Mouse (Mus musculus) ES-E14 (cell line): ENCODE measurements around the gene Ube2i. TPM values are rescaled to one million over a fixed set of nuclear protein-coding genes. Genes with fewer than 3 reads are reported as not detected.

ENCODE experiments used
- DNase-seq: peaks from one replicate; pipeline ENCODE4 v3.0.0-alpha.2; 2013; ENCODE audit warnings: low read depth, low spot score
- H3K27ac ChIP-seq: 2 replicates; pipeline ENCODE4 v1.5.1; 2012; ENCODE audit warnings: low read depth, mild to moderate bottlenecking, low read length, moderate library complexity, mixed read lengths; ENCODE audit not compliant: poor library complexity, insufficient read depth, severe bottlenecking
- H3K36me3 ChIP-seq: 2 replicates; pipeline ENCODE4 v1.6.1; 2012; ENCODE audit warnings: mild to moderate bottlenecking, low read length, moderate library complexity, mixed read lengths; ENCODE audit not compliant: control insufficient read depth, poor library complexity, insufficient read depth, severe bottlenecking
- H3K4me1 ChIP-seq, 2 experiments: fragments of 150-350 bp in 1 of 2; sonication (generic) in 1 of 2; 2 replicates each; pipeline ENCODE4 v1.6.1; 2012; ENCODE audit warnings: low read length in 2 of 2, mild to moderate bottlenecking in 1 of 2, mixed read lengths in 1 of 2; ENCODE audit not compliant: control insufficient read depth in 2 of 2, insufficient read depth in 2 of 2, poor library complexity in 1 of 2
- H3K4me3 ChIP-seq, 2 experiments: fragments of 150-350 bp in 1 of 2; sonication (generic) in 1 of 2; 2 replicates each; pipeline ENCODE4 v1.5.1; 2012; ENCODE audit warnings: low read length in 2 of 2, low read depth in 1 of 2, mild to moderate bottlenecking in 1 of 2, mixed read lengths in 1 of 2; ENCODE audit not compliant: insufficient read depth in 1 of 2, poor library complexity in 1 of 2, severe bottlenecking in 1 of 2
- H3K9ac ChIP-seq: 2 replicates; pipeline ENCODE4 v1.6.1; 2012; ENCODE audit warnings: low read depth, mild to moderate bottlenecking, low read length, mixed read lengths; ENCODE audit not compliant: poor library complexity, insufficient read depth, severe bottlenecking
- H3K9me3 ChIP-seq: fragments of 150-350 bp; sonication (generic); 2 replicates; pipeline ENCODE4 v1.6.1; 2012; ENCODE audit warnings: low read depth, mild to moderate bottlenecking, low read length; ENCODE audit not compliant: control insufficient read depth, insufficient read depth
- CHD2 ChIP-seq: IDR thresholded peaks from 2 replicates; pipeline ENCODE4 v1.6.1; 2014; ENCODE audit warnings: mild to moderate bottlenecking, low read depth, low read length, inconsistent platforms
- HCFC1 ChIP-seq: IDR thresholded peaks from 2 replicates; pipeline ENCODE4 v1.6.1; 2012; ENCODE audit warnings: low read length, inconsistent platforms, borderline replicate concordance; ENCODE audit not compliant: insufficient read depth
- MAFK ChIP-seq: IDR thresholded peaks from 2 replicates; pipeline ENCODE4 v1.6.1; 2014; ENCODE audit warnings: mild to moderate bottlenecking, low read depth, low read length, inconsistent platforms; ENCODE audit not compliant: insufficient read depth
- ZC3H11A ChIP-seq: IDR thresholded peaks from 2 replicates; pipeline ENCODE4 v1.6.1; 2012; ENCODE audit warnings: low read depth, mild to moderate bottlenecking, inconsistent platforms, low read length, borderline replicate concordance
- ZNF384 ChIP-seq: IDR thresholded peaks from 2 replicates; pipeline ENCODE4 v1.6.1; 2012; ENCODE audit warnings: low read depth, low read length, inconsistent platforms
- in situ Hi-C, 2 experiments: fragments of 600-800 bp; cut with MboI; formaldehyde crosslinking; loops; one replicate each; pipeline ENCODE4 v1.15.1; 2025; ENCODE audit warnings: low sequenced_read_pairs in 2 of 2, inconsistent platforms in 1 of 2; ENCODE audit not compliant: unreplicated experiment in 2 of 2
- total RNA-seq: library from RNA; depleted of rRNA; stranded (reverse); fragments of 300-350 nt; gene quantifications from 2 replicates; pipeline ENCODE4 v1.2.3, GENCODE M21; 2012

The Ube2i gene
- total RNA-seq, 1 experiment = 443 TPM

DNA sequence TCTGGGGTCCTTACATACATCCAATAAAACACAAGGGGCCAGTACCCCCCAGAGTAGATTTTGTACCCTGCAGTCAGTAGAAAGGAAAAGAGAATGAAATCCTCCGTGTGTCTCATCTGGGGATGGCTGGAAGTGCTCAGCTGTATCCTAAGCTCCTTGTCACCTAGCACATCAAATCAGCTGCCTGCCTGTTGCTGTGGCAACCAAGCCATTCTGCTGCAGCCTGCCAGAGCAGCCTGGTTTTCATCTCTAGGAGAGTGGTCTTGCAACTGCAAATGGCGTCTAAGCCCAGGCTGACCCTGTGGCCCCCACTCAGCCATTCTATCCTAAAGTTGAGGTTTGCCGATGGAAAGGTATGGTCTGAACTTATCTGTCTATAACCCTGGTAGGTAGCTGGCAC, 21.8 kb downstream of the Ube2i start:
- no peak overlapping the region for H3K9ac ChIP-seq
- TF ChIP-seq CHD2 = no peak
- no peak for TF ChIP-seq ZC3H11A
- no peak for TF ChIP-seq MAFK
- H3K9me3 ChIP-seq = no peaks in the 10 kb centered on the region
- H3K4me3 ChIP-seq = no peak overlapping the region
- H3K4me1 ChIP-seq = peaks cover 0 to 7% of the 10 kb centered on the region in 2 experiments; a peak in 1 of 4 replicates
- in situ Hi-C loops = no loop called here
- no peaks in the 10 kb centered on the region for H3K36me3 ChIP-seq
- no peak for DNase-seq
- no peak overlapping the region for H3K27ac ChIP-seq

DNA sequence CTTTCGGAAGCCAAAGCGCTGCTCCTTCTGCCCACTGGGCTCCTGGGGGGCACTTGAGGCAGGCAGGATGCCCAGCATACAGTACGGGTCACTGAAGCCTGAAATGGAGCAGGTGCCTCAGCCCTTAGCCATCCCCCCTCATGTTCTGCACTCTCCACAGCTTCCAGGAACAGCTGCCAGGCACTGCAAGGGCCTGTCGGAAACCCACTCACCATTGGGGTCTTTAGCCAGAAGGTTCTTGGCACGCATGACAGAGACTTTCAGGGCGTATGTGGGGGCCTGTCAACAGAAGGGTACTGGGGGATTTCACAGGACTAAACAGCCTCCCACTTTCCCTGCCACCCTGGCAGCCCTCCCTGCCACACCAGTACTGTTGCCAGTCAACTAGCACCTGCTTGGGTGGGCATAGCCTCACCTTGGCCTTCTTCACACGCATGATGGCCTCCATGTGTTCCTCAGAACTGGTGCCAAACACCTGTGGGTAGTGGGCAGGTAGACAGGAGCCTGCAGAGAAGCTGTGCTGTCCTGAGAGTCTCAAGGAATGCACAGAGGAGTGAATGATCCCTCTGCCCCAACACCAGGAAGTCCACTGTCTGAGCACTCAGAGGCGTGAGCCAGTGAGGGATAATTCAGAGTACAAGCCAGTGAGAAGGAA, 24.1 kb downstream of the Ube2i start:
- TF ChIP-seq CHD2 (no peak), ZNF384 (no peak)
- in situ Hi-C loops = no loop called here
- DNase-seq = no peak
- Histone ChIP-seq H3K9me3 (no peaks in the 10 kb centered on the region), H3K27ac (no peak overlapping the region), H3K9ac (no peak overlapping the region), H3K4me1 (peaks cover 0 to 3% of the 10 kb centered on the region in 2 experiments; a peak in 1 of 4 replicates), H3K4me3 (no peak overlapping the region), H3K36me3 (no peaks in the 10 kb centered on the region)

DNA sequence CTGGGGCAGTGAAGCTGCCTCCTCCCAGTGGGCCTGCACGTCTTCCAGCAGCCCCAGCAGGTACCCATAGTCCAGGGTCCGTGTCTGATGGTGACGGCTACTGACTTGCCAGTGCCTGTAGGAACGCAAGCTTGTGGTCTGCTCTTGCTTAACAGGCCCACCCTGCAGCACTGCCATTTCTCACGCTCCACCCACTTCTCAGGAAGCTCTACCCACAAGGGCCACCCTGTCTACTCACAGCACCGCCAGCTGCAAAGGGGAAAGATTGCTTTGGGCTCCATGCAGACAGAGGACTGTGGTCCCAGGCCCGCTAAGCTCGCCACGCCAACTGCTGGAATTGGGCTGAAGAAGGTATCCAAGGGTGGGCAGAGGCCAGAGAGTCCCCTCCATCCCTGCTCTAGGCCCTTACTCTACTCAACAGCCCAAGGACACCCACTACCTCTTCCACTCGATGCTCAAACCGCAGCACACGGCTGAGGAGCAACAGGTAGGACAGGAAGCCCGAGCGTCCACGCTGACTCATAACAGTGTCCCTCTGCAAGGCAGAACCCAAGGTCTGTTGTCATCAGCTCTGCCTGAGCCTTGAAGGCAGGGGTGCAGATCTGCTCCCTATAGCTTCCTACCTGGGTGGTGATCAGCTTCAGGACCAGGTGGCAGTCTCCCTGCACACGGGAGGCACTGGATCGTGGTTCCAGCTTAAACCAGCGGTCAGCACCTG, 26.2 kb downstream of the Ube2i start:
- H3K4me3 ChIP-seq = no peak overlapping the region
- H3K36me3 ChIP-seq = no peaks in the 10 kb centered on the region; the same call in 1 of the 2 replicates
- H3K27ac ChIP-seq = no peak overlapping the region
- peaks cover 3 to 12% of the 10 kb centered on the region in 2 experiments; a peak in 2 of 4 replicates for H3K4me1 ChIP-seq
- no peak overlapping the region for H3K9ac ChIP-seq
- DNase-seq = no peak
- TF ChIP-seq CHD2 = no peak
- no peak for TF ChIP-seq MAFK
- TF ChIP-seq HCFC1 = no peak
- no peak for TF ChIP-seq ZC3H11A
- no peak for TF ChIP-seq ZNF384
- H3K9me3 ChIP-seq = no peaks in the 10 kb centered on the region
- in situ Hi-C loops = no loop called here

DNA sequence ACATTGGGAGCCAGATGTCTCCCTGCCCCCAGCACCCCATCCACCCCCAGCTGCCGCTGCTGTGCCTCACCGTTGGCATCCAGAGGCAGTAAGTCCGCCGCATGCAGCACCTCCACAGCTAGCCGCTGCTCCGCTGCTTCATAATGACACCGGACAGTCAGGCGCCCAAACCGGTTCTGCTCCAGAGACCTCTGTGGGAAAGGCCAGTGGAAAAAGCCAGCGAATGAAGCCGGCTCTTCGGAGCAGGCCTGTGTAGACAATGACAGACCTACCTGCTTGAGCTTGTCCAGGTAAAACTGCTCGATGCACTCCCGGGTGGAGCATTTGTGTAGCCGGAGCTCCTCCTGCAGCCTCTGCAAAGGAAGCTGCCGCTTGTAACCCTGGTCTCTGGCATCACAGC, 30.2 kb downstream of the Ube2i start:
- H3K4me1 ChIP-seq = peaks cover 3 to 23% of the 10 kb centered on the region in 2 experiments; a peak in 2 of 4 replicates
- no peak for DNase-seq
- peak overlapping the region; percentile 30; the same call in 1 of the 2 replicates for H3K9ac ChIP-seq
- H3K27ac ChIP-seq = no peak overlapping the region
- H3K4me3 ChIP-seq = peak overlapping the region; percentile 42 to 56; a peak in 2 of 4 replicates
- no peaks in the 10 kb centered on the region for H3K9me3 ChIP-seq
- TF ChIP-seq ZC3H11A (no peak), MAFK (no peak), HCFC1 (no peak), ZNF384 (no peak)
- in situ Hi-C loops = no loop called here
- peaks cover 9% of the 10 kb centered on the region; the same call in 1 of the 2 replicates for H3K36me3 ChIP-seq
